Mouse (Mus musculus): ENCODE data around the gene Jade2. TPM values are rescaled to one million over a fixed set of nuclear protein-coding genes. Genes with fewer than 3 reads are reported as not detected.

The Jade2 gene
- total and polyA plus RNA-seq, 3 experiments = 25.6 to 60.1 (median 58.2) TPM

- DNase-seq (ENCODE audit: extremely low read depth) = peak; percentile 83
- H3K4me1 ChIP-seq (ENCODE audit: control insufficient read depth in 1 of 2, insufficient read depth in 2 of 2) = peaks cover 68 to 90% of the 10 kb centered on the region in 2 experiments
- dilution Hi-C loops (cut with MboI; ENCODE audit: extremely low pct_ligation_motif_present, extremely low pct_unique_long_range_greater_than_20kb, low sequenced_read_pairs) (no loop called here), in situ Hi-C loops (cut with MboI; ENCODE audit: low pct_ligation_motif_present, low pct_unique_long_range_greater_than_20kb, low sequenced_read_pairs) (loop anchor here (10.0 kb wide), 1 partner anchor 144 kb away; the partner anchor contains the start of gene Cdkn2aipnl)
- H3K9ac ChIP-seq (ENCODE audit: insufficient read depth, low read depth) = no peak overlapping the region
- TF ChIP-seq USF2 (conservative IDR thresholded peaks at IDR 0.05; ENCODE audit: low read depth, low read length) = no peak
- no peak for TF ChIP-seq GABPA (IDR thresholded peaks at IDR 0.05; ENCODE audit: insufficient replicate concordance, low read depth, low read length)
- peak; percentile 54; the same call in 1 of the 2 replicates for TF ChIP-seq NELFE (IDR thresholded peaks at IDR 0.05; ENCODE audit: low read depth, low read length)
- 0 out of 2 replicates have a peak, but pooled peaks have one; percentile 14 for TF ChIP-seq ELF1 (IDR thresholded peaks at IDR 0.05; ENCODE audit: low read depth, low read length)
- 0 out of 2 replicates have a peak, but pooled peaks have one; percentile 46 for TF ChIP-seq MYC (IDR thresholded peaks at IDR 0.05; ENCODE audit: low read depth, low read length)
- no peak for TF ChIP-seq JUND (conservative IDR thresholded peaks at IDR 0.05; ENCODE audit: low read depth, low read length)
- no peak for TF ChIP-seq CHD1 (IDR thresholded peaks at IDR 0.05; ENCODE audit: low read depth, low read length)
- TF ChIP-seq ETS1 (conservative IDR thresholded peaks at IDR 0.05; ENCODE audit: low read depth, low read length) = no peak
- no peak for TF ChIP-seq NRF1 (IDR thresholded peaks at IDR 0.05; ENCODE audit: low read depth, low read length)
- peak; percentile 80 for TF ChIP-seq ZC3H11A (IDR thresholded peaks at IDR 0.05; ENCODE audit: low read depth, low read length)
- no peak for TF ChIP-seq ZKSCAN1 (IDR thresholded peaks at IDR 0.05; ENCODE audit: borderline replicate concordance, low read depth, low read length)
- no peak for TF ChIP-seq MAFK (IDR thresholded peaks at IDR 0.05; ENCODE audit: insufficient replicate concordance, low read length)
- TF ChIP-seq MXI1 (IDR thresholded peaks at IDR 0.05; ENCODE audit: low read depth, low read length) = peak; percentile 46; the same call in 1 of the 2 replicates
- TF ChIP-seq JUN (IDR thresholded peaks at IDR 0.05; ENCODE audit: insufficient read depth, low read depth, low read length) = no peak
- peak; percentile 96 for TF ChIP-seq SMC3 (IDR thresholded peaks at IDR 0.05; ENCODE audit: low read depth, low read length)
- TF ChIP-seq MAZ (IDR thresholded peaks at IDR 0.05; ENCODE audit: low read depth, low read length) = no peak
- TF ChIP-seq TCF12 (IDR thresholded peaks at IDR 0.05; ENCODE audit: low read depth, low read length) = peak; percentile 47; the same call in 1 of the 2 replicates
- 0 out of 2 replicates have a peak, but pooled peaks have one; percentile 19 for TF ChIP-seq EP300 (IDR thresholded peaks at IDR 0.05; ENCODE audit: low read length)
- peak; percentile 52; the same call in 1 of the 2 replicates for TF ChIP-seq ZNF384 (IDR thresholded peaks at IDR 0.05; ENCODE audit: low read depth, low read length)
- peak; percentile 26; the same call in 1 of the 2 replicates for TF ChIP-seq BHLHE40 (IDR thresholded peaks at IDR 0.05; ENCODE audit: low read depth, low read length)
- TF ChIP-seq MEF2A (IDR thresholded peaks at IDR 0.05; ENCODE audit: borderline replicate concordance, low read depth, low read length) = peak; percentile 41; the same call in 1 of the 2 replicates
- TF ChIP-seq ZMIZ1 (IDR thresholded peaks at IDR 0.05; ENCODE audit: low read depth, low read length) = no peak
- 0 out of 2 replicates have a peak, but pooled peaks have one; percentile 20 for TF ChIP-seq KAT2A (IDR thresholded peaks at IDR 0.05; ENCODE audit: insufficient replicate concordance, low read length)
- TF ChIP-seq HCFC1 (IDR thresholded peaks at IDR 0.05; ENCODE audit: low read depth, low read length) = no peak
- TF ChIP-seq SIN3A (IDR thresholded peaks at IDR 0.05; ENCODE audit: low read length) = peak; percentile 77
- peak; percentile 59; the same call in 1 of the 2 replicates for TF ChIP-seq IRF4 (IDR thresholded peaks at IDR 0.05; ENCODE audit: low read depth, low read length)
- TF ChIP-seq RCOR1 (conservative IDR thresholded peaks at IDR 0.05; ENCODE audit: low read depth, low read length) = peak; percentile 64; the same call in 1 of the 2 replicates
- no peak for TF ChIP-seq UBTF (IDR thresholded peaks at IDR 0.05; ENCODE audit: low read depth, low read length)
- TF ChIP-seq RAD21 (IDR thresholded peaks at IDR 0.05; ENCODE audit: low read depth, low read length) = peak; percentile 81
- no peak for TF ChIP-seq TBP (conservative IDR thresholded peaks at IDR 0.05; ENCODE audit: low read depth, low read length)
- TF ChIP-seq MAX (IDR thresholded peaks at IDR 0.05; ENCODE audit: low read length) = peak; percentile 75; the same call in 1 of the 2 replicates
- TF ChIP-seq CHD2 (IDR thresholded peaks at IDR 0.05; ENCODE audit: low read length) = no peak
- TF ChIP-seq PAX5 (IDR thresholded peaks at IDR 0.05; ENCODE audit: low read length) = no peak
- peak; percentile 80 to 89 for TF ChIP-seq CTCF (conservative IDR thresholded peaks at IDR 0.05 in 1 of 2, IDR thresholded peaks at IDR 0.05 in 1 of 2; ENCODE audit: low read depth in 2 of 2, low read length in 2 of 2)
- TF ChIP-seq POLR2A (IDR thresholded peaks at IDR 0.05; ENCODE audit: low read depth, low read length) = no peak
- no peak for TF ChIP-seq USF1 (IDR thresholded peaks at IDR 0.05; ENCODE audit: low read depth, low read length)
- TF ChIP-seq POLR2AphosphoS2 (IDR thresholded peaks at IDR 0.05; ENCODE audit: low read depth, low read length) = no peak
- H3K27ac ChIP-seq (ENCODE audit: insufficient read depth, low read depth) = peak overlapping the region; percentile 67
- peaks cover 48% of the 10 kb centered on the region for H3K79me2 ChIP-seq (replicated peaks; ENCODE audit: control insufficient read depth, extremely low read depth, insufficient read depth, poor library complexity, severe bottlenecking)
- H3K4me2 ChIP-seq (ENCODE audit: insufficient read depth, low read depth, poor library complexity, severe bottlenecking) = no peak overlapping the region
- no peak overlapping the region for H3K4me3 ChIP-seq (replicated peaks in 1 of 3; ENCODE audit: low read depth in 2 of 3, low read length in 2 of 3, poor library complexity in 1 of 3)
- peaks cover 4% of the 10 kb centered on the region for H3K9me3 ChIP-seq (replicated peaks; ENCODE audit: low read length)
- H3K27me3 ChIP-seq (replicated peaks) = no peaks in the 10 kb centered on the region
- peaks cover 95 to 99% of the 10 kb centered on the region in 2 experiments for H3K36me3 ChIP-seq (replicated peaks in 1 of 2; ENCODE audit: control insufficient read depth in 1 of 2, insufficient read depth in 1 of 2, low read length in 1 of 2)
Measured at GRCm38 (mm10) chr11:51820861-51821260, 36.6 kb downstream of the Jade2 start.
